Mouse (Mus musculus) hindbrain, embryonic 14.5 days (tissue): Measurements from ENCODE around the gene Hdac2. TPM values are rescaled to one million over a fixed set of nuclear protein-coding genes. Genes with fewer than 3 reads are reported as not detected.

ENCODE experiments used
- ATAC-seq: fragments of 200-750 bp; cut with Nextera tagmentation; 2 replicates; pipeline ENCODE4 v1.8.0; 2017; ENCODE audit warnings: moderate number of reproducible peaks, mild to moderate bottlenecking, moderate TSS enrichment, moderate library complexity; ENCODE audit not compliant: low FRiP score
- DNase-seq: peaks from one replicate; pipeline ENCODE4 v3.0.0-alpha.2; 2015; ENCODE audit warnings: low spot score
- H3K27ac ChIP-seq: fragments of 300-500 bp; sonication (generic); 2 replicates; pipeline ENCODE4 v1.5.1; 2014; ENCODE audit warnings: mild to moderate bottlenecking, moderate library complexity
- H3K27me3 ChIP-seq: fragments of 300-500 bp; sonication (generic); 2 replicates; pipeline ENCODE4 v1.6.1; 2014; ENCODE audit warnings: mild to moderate bottlenecking, low read length, mixed read lengths; ENCODE audit not compliant: control insufficient read depth, insufficient read depth
- H3K36me3 ChIP-seq: fragments of 300-500 bp; sonication (generic); replicated peaks from 2 replicates; pipeline ENCODE4 v1.6.1; 2014; ENCODE audit not compliant: control insufficient read depth, insufficient read depth
- H3K4me1 ChIP-seq: fragments of 300-500 bp; sonication (generic); replicated peaks from 2 replicates; pipeline ENCODE4 v1.6.1; 2014; ENCODE audit warnings: antibody characterized with exemption, low read length, mixed read lengths; ENCODE audit not compliant: control insufficient read depth, insufficient read depth
- H3K4me2 ChIP-seq: fragments of 300-500 bp; sonication (generic); replicated peaks from 2 replicates; pipeline ENCODE4 v1.6.1; 2014; ENCODE audit warnings: mild to moderate bottlenecking, moderate library complexity
- H3K4me3 ChIP-seq: fragments of 300-500 bp; sonication (generic); replicated peaks from 2 replicates; pipeline ENCODE4 v1.5.1; 2014; ENCODE audit warnings: mild to moderate bottlenecking, low read length
- H3K9ac ChIP-seq: fragments of 300-500 bp; sonication (generic); 2 replicates; pipeline ENCODE4 v1.6.1; 2014
- H3K9me3 ChIP-seq: fragments of 300-500 bp; sonication (generic); 2 replicates; pipeline ENCODE4 v1.6.1; 2016; ENCODE audit warnings: low read length; ENCODE audit not compliant: control insufficient read depth
- WGBS: fragments of 180-500 bp; shearing (Covaris S2); extraction: QIAGEN DNeasy Blood & Tissue Kit; methylation state at CpG from one replicate; pipeline ENCODE4 v1.1.7; 2014; 5-methylcytosine and 5-hydroxymethylcytosine counted together
- polyA plus RNA-seq: library from polyadenylated mRNA; unstranded; fragments of >200 nt; fragmentation: Nextera tagmentation; extraction: Ambion mirVana; gene quantifications from 2 replicates; pipeline ENCODE4 v1.2.1, GENCODE M21; 2014

The Hdac2 gene
- 397 and 402 TPM in 2 replicates for polyA plus RNA-seq

GRCm38 (mm10) chr10:36974086-36974675, at the start of gene Hdac2:
Gene Hdac2, plus strand, starts transcription at chr10:36974544.
- Histone ChIP-seq H3K4me1 (peaks cover 27% of the 10 kb centered on the region), H3K27ac (peak within 1 kb of the TSS; percentile 99), H3K36me3 (no peaks in the 10 kb centered on the region), H3K4me2 (peak within 1 kb of the TSS; percentile 77), H3K9ac (peak within 1 kb of the TSS; percentile 100), H3K9me3 (no peaks in the 10 kb centered on the region), H3K4me3 (peak within 1 kb of the TSS; percentile 99), H3K27me3 (no peaks in the 10 kb centered on the region)
- under 1% methylated on average over 65 of the region's 67 CpGs for WGBS
- ATAC-seq (peak; percentile 97), DNase-seq (peak; percentile 89)

GRCm38 (mm10) chr10:36928212-36928611, 46.1 kb upstream of the Hdac2 start:
- Histone ChIP-seq H3K27ac (no peak overlapping the region), H3K4me2 (no peak overlapping the region), H3K9me3 (no peaks in the 10 kb centered on the region), H3K9ac (no peak overlapping the region), H3K4me1 (no peaks in the 10 kb centered on the region), H3K4me3 (no peak overlapping the region), H3K36me3 (no peaks in the 10 kb centered on the region), H3K27me3 (no peaks in the 10 kb centered on the region)
- peak; percentile 45 for DNase-seq
- no peak for ATAC-seq
- WGBS = 76% methylated on average over 3 of the region's 3 CpGs

- Histone ChIP-seq H3K36me3 (no peaks in the 10 kb centered on the region), H3K27me3 (no peaks in the 10 kb centered on the region), H3K27ac (no peak overlapping the region), H3K4me1 (no peaks in the 10 kb centered on the region), H3K9ac (no peak overlapping the region), H3K4me2 (no peak overlapping the region), H3K4me3 (no peak overlapping the region), H3K9me3 (no peaks in the 10 kb centered on the region)
- ATAC-seq = no peak
- no peak for DNase-seq
- WGBS = 85% methylated on average over 5 of the region's 5 CpGs
Measured at GRCm38 (mm10) chr10:36935863-36936262, 38.5 kb upstream of the Hdac2 start.

- 71% methylated on average over 2 of the region's 2 CpGs for WGBS
Measured at GRCm38 (mm10) chr10:36936271-36936670, 38.1 kb upstream of the Hdac2 start.

GRCm38 (mm10) chr10:36951742-36952141, 22.6 kb upstream of the Hdac2 start:
- Histone ChIP-seq H3K4me2 (no peak overlapping the region), H3K4me3 (no peak overlapping the region), H3K9me3 (no peaks in the 10 kb centered on the region), H3K4me1 (no peaks in the 10 kb centered on the region), H3K27me3 (no peaks in the 10 kb centered on the region), H3K36me3 (no peaks in the 10 kb centered on the region), H3K27ac (no peak overlapping the region), H3K9ac (no peak overlapping the region)
- 76% methylated on average over 2 of the region's 2 CpGs for WGBS
- ATAC-seq (no peak), DNase-seq (no peak)

More at GRCm38 (mm10) chr10:36936271-36936670, 38.1 kb upstream of the Hdac2 start:
- Histone ChIP-seq H3K9ac (no peak overlapping the region), H3K36me3 (no peaks in the 10 kb centered on the region), H3K4me1 (no peaks in the 10 kb centered on the region), H3K27me3 (no peaks in the 10 kb centered on the region), H3K27ac (no peak overlapping the region), H3K9me3 (no peaks in the 10 kb centered on the region), H3K4me3 (no peak overlapping the region), H3K4me2 (no peak overlapping the region)
- no peak for ATAC-seq
- DNase-seq = no peak

GRCm38 (mm10) chr10:36952622-36953021, 21.7 kb upstream of the Hdac2 start:
- DNase-seq (no peak), ATAC-seq (no peak)
- Histone ChIP-seq H3K9ac (no peak overlapping the region), H3K9me3 (no peaks in the 10 kb centered on the region), H3K4me2 (no peak overlapping the region), H3K4me1 (no peaks in the 10 kb centered on the region), H3K27ac (no peak overlapping the region), H3K4me3 (no peak overlapping the region), H3K36me3 (no peaks in the 10 kb centered on the region), H3K27me3 (no peaks in the 10 kb centered on the region)
- WGBS = 80% methylated on average over 2 of the region's 2 CpGs

- no peaks in the 10 kb centered on the region for H3K9me3 ChIP-seq
- WGBS = 85% methylated on average over 1 of the region's 1 CpGs
- no peaks in the 10 kb centered on the region for H3K27me3 ChIP-seq
- no peak overlapping the region for H3K9ac ChIP-seq
- DNase-seq (no peak), ATAC-seq (peak; percentile 70; the same call in 1 of the 2 replicates)
- H3K36me3 ChIP-seq = no peaks in the 10 kb centered on the region
- H3K4me3 ChIP-seq = no peak overlapping the region
- no peaks in the 10 kb centered on the region for H3K4me1 ChIP-seq
- H3K4me2 ChIP-seq = no peak overlapping the region
- no peak overlapping the region; the same call in 1 of the 2 replicates for H3K27ac ChIP-seq
Measured at GRCm38 (mm10) chr10:36959563-36960110, 14.7 kb upstream of the Hdac2 start.

- Histone ChIP-seq H3K4me2 (no peak overlapping the region), H3K27ac (no peak overlapping the region), H3K27me3 (no peaks in the 10 kb centered on the region), H3K9me3 (no peaks in the 10 kb centered on the region), H3K9ac (no peak overlapping the region), H3K4me3 (no peak overlapping the region), H3K4me1 (no peaks in the 10 kb centered on the region), H3K36me3 (no peaks in the 10 kb centered on the region)
- ATAC-seq (no peak), DNase-seq (no peak)
- WGBS = 67% methylated on average over 2 of the region's 2 CpGs
Measured at GRCm38 (mm10) chr10:36964406-36964805, 9.9 kb upstream of the Hdac2 start.

- under 1% methylated on average over 51 of the region's 63 CpGs for WGBS
- H3K4me3 ChIP-seq = peak overlapping the region; percentile 99
- peak overlapping the region; percentile 99 for H3K27ac ChIP-seq
- peak; percentile 78 for ATAC-seq
- H3K9ac ChIP-seq = peak overlapping the region; percentile 100
- no peaks in the 10 kb centered on the region for H3K27me3 ChIP-seq
- H3K36me3 ChIP-seq = no peaks in the 10 kb centered on the region
- no peaks in the 10 kb centered on the region for H3K9me3 ChIP-seq
- H3K4me1 ChIP-seq = peaks cover 27% of the 10 kb centered on the region
- H3K4me2 ChIP-seq = peak overlapping the region; percentile 77
- peak; percentile 66 for DNase-seq
Measured at GRCm38 (mm10) chr10:36974676-36975520, 554 bp downstream of the Hdac2 start.
